In genomic region chr6:72831276-72831675, GRCm38 (mm10) we compare ENCODE assay signal across 8 mouse cellular contexts. TPM values are rescaled to one million over a fixed set of nuclear protein-coding genes. Genes with fewer than 3 reads are reported as not detected.
DNase-seq lines count a peak whose midpoint lies in the region; ATAC-seq and TF ChIP-seq lines count a peak whose summit lies in the region.

No protein-coding gene starts in this region.

- H3K36me3 ChIP-seq in kidney, adult 2 months (ENCODE audit: control insufficient read depth, insufficient read depth, low read length) = no peaks in the 10 kb centered on the region
- H3K36me3 ChIP-seq in limb, embryonic 11.5 days (ENCODE audit: control insufficient read depth, insufficient read depth, low read length) = no peaks in the 10 kb centered on the region
- H3K36me3 ChIP-seq in neural tube, embryonic 12.5 days = 0 out of 2 replicates have a peak, but pooled peaks cover under 1% of the 10 kb centered on the region

- 23% methylated on average over 3 of the region's 3 CpGs for WGBS in kidney, adult 2 months
- WGBS in limb, embryonic 11.5 days = 18% methylated on average over 3 of the region's 3 CpGs
- WGBS in neural tube, embryonic 12.5 days = 28% methylated on average over 3 of the region's 3 CpGs

- H3K9ac ChIP-seq in limb, embryonic 11.5 days (ENCODE audit: low read length) = no peak overlapping the region
- H3K9ac ChIP-seq in neural tube, embryonic 12.5 days = no peak overlapping the region

- peak; percentile 63 for TF ChIP-seq CTCF in kidney, adult 2 months (conservative IDR thresholded peaks at IDR 0.05; ENCODE audit: insufficient read depth, insufficient read length, low read depth, low read length)

- H3K4me3 ChIP-seq in kidney, adult 2 months (ENCODE audit: insufficient read depth, low read depth, low read length) = no peak overlapping the region
- H3K4me3 ChIP-seq in limb, embryonic 11.5 days (ENCODE audit: low read depth, low read length) = no peak overlapping the region
- H3K4me3 ChIP-seq in neural tube, embryonic 12.5 days = no peak overlapping the region

- no peaks in the 10 kb centered on the region for H3K27me3 ChIP-seq in kidney, adult 2 months (replicated peaks; ENCODE audit: control insufficient read depth, insufficient read depth, low read length)
- no peaks in the 10 kb centered on the region for H3K27me3 ChIP-seq in limb, embryonic 11.5 days (ENCODE audit: control insufficient read depth, insufficient read depth, low read length)
- H3K27me3 ChIP-seq in neural tube, embryonic 12.5 days (replicated peaks) = no peaks in the 10 kb centered on the region

- no peak for TF ChIP-seq POLR2A in kidney, adult 2 months (IDR thresholded peaks at IDR 0.05; ENCODE audit: low read depth, low read length)

- H3K4me1 ChIP-seq in kidney, adult 2 months (ENCODE audit: control insufficient read depth, insufficient read depth, low read length) = no peaks in the 10 kb centered on the region
- H3K4me1 ChIP-seq in limb, embryonic 11.5 days (ENCODE audit: control insufficient read depth, insufficient read depth, low read length) = no peaks in the 10 kb centered on the region
- no peaks in the 10 kb centered on the region for H3K4me1 ChIP-seq in neural tube, embryonic 12.5 days

- no peak overlapping the region for H3K4me2 ChIP-seq in limb, embryonic 11.5 days (ENCODE audit: low read depth, severe bottlenecking)
- no peak overlapping the region for H3K4me2 ChIP-seq in neural tube, embryonic 12.5 days (replicated peaks)

- H3K27ac ChIP-seq in kidney, adult 2 months (ENCODE audit: insufficient read depth, low read depth, low read length) = no peak overlapping the region
- H3K27ac ChIP-seq in limb, embryonic 11.5 days (replicated peaks; ENCODE audit: low read depth, low read length) = no peak overlapping the region
- H3K27ac ChIP-seq in neural tube, embryonic 12.5 days = no peak overlapping the region

- no peaks in the 10 kb centered on the region; the same call in 1 of the 2 replicates for H3K9me3 ChIP-seq in limb, embryonic 11.5 days (ENCODE audit: control insufficient read depth, low read length)
- H3K9me3 ChIP-seq in neural tube, embryonic 12.5 days = no peaks in the 10 kb centered on the region

- ATAC-seq in limb, embryonic 11.5 days (ENCODE audit: insufficient number of reproducible peaks, low FRiP score, low TSS enrichment, low read depth) = peak; percentile 22; the same call in 1 of the 2 replicates
- peak; percentile 29 for ATAC-seq in neural tube, embryonic 12.5 days (ENCODE audit: low FRiP score, low read depth)

- DNase-seq in ovary, postnatal 10 days (ENCODE audit: low spot score) = peak; percentile 34
- DNase-seq in ovary, adult 18-20 months (ENCODE audit: low spot score) = no peak
- DNase-seq in cerebellum, postnatal 4 days (ENCODE audit: low spot score in 2 of 2) = peak; percentile 45 to 75
- peak; percentile 32 to 48 for DNase-seq in gastrocnemius, adult 8-10 months (ENCODE audit: low spot score in 2 of 2)
- peak; percentile 61 for DNase-seq in kidney, adult 2 months
- DNase-seq in limb, embryonic 11.5 days (ENCODE audit: low spot score) = peak; percentile 91
- peak; percentile 66 for DNase-seq in thymus, postnatal 14 days

RNA-seq across cellular contexts. Expression of gene Tcf7l1, which starts 42.2 kb away (rescaled TPM):
- 1 to 10 TPM; 3.0 to 5.0 (median 4.2) TPM for total RNA-seq in gastrocnemius, adult 8-10 months (2022)
- 13.2 and 16.3 TPM in 2 replicates for polyA plus RNA-seq in kidney, adult 2 months (2012; rRNA removed)
- polyA plus RNA-seq in limb, embryonic 11.5 days (2014; fragmentation: Nextera tagmentation; extraction: Ambion mirVana) = 42.4 and 44.4 TPM in 2 replicates
- 17.4 and 18.6 TPM in 2 replicates for polyA plus RNA-seq in neural tube, embryonic 12.5 days (2016; fragmentation: Nextera tagmentation; extraction: Ambion mirVana)
